Mouse (Mus musculus) fat pad, adult 2 months (tissue): Measurements from ENCODE around the gene Itsn2.
"Not testable (repeated sequence)": the region's sequence is repeated elsewhere in the genome, so short reads cannot be mapped to it uniquely, and the experiment has no call there.

Source experiments
- DNase-seq: peaks from one replicate; pipeline ENCODE4 v3.0.0-alpha.2; 2011; ENCODE audit warnings: low read depth, low spot score; ENCODE audit errors: extremely low read depth

Gene Itsn2

DNA sequence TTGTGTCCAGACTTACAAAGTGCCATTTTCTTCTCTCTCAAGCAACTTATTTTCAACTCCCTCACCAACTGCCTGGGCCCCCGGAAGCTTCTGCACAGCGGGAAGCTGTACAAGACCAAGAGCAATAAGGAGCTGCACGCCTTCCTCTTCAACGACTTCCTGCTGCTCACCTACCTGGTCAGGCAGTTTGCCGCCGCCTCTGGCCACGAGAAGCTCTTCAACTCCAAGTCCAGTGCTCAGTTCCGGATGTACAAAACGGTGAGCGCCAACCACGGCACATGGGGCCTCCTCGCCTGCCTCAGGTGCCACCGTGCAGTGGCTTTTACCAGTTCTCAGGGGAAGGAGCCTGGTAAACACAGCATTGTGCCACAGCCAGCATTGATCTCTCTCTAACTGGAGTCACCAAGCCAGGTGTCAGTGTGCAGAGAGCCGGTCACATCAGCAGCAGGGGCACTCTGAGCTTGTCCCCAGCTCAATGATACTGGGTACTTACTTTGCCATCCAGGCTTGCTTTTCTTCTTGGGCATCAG is 115.1 kb downstream of the Itsn2 start:
- DNase-seq = no peak

DNA sequence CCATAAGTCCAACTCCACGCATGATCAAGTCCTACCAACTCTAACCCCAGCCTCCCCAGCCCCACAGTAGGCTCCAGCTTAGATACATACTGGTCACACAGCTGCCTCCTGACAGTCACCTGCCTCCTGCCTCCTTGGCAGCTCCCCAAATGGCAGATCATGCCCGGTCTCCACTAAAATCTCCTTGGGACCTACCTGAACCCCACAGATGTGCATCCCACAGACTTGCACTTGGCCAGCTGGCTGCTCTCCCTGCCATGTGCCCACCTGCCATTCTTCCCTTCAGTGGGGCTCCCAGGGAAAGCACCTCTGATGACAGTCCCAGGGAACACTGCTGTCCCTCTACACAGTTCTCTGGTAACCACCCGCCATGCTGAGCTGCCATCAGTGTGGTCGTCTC is 115.9 kb downstream of the Itsn2 start:
- DNase-seq = no peak

GRCm38 (mm10) chr12:4708881-4709604 is 116.6 kb downstream of the Itsn2 start:
- no peak for DNase-seq

GRCm38 (mm10) chr12:4709926-4710325 is 117.5 kb downstream of the Itsn2 start:
- no peak for DNase-seq

DNA sequence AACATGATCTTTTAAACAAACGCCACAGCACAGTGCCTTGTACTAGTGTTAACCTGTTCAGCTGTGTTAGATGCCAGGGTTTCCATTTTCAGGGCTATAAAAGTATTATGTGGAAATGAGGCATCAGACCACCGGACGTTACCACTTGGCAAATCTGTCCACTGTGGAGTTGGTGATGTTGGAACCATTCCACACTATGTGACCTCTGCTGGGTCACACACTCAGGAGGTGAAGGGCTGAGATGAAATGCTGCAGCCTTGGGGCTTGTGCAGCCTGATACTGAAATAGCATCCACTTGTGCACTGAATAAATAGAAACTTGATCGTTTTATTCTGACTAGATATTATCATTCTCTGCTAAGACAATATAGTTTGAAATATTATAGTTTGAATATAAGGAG is 120.9 kb downstream of the Itsn2 start:
- DNase-seq = no peak

DNA sequence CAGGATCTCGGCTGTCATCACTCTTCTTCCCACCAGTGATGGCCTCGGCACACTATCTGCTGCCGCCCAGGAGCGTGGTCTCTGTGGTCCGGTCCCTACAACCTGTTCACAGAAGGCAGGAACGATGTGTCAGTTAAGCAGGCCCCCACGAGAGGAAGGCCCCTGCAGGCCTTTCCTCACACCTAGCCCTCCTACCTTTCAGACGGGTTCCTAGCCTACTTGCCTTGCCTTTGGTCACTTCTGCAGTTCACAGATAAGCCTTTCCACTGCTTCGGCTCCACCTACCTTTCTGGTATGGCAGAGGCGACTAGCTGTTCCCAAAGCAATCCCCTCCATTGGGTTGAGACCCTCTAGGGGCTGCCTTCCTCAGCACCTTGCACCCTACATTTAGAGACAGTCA is 123.2 kb downstream of the Itsn2 start:
- DNase-seq = no peak

DNA sequence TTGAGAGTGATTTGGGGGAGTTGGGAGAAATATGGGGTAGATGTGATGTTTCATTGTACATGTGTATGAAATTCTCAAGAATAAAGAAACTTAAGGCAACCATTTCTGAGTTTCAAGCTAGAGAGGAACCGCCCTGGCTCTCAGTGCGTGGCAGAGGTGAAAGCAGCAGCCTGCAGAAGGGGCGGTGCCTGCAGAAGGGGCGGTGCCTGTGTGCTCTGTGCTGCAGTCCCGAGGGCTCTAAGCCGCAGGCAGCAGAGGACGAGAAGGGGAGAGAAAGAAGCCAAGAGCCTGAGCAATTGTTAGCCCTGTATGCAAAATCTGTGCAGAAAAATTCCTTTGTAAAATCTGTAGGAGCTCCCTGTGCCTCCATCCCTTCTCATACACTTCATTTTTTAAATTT is 125.0 kb downstream of the Itsn2 start:
- no peak for DNase-seq

DNA sequence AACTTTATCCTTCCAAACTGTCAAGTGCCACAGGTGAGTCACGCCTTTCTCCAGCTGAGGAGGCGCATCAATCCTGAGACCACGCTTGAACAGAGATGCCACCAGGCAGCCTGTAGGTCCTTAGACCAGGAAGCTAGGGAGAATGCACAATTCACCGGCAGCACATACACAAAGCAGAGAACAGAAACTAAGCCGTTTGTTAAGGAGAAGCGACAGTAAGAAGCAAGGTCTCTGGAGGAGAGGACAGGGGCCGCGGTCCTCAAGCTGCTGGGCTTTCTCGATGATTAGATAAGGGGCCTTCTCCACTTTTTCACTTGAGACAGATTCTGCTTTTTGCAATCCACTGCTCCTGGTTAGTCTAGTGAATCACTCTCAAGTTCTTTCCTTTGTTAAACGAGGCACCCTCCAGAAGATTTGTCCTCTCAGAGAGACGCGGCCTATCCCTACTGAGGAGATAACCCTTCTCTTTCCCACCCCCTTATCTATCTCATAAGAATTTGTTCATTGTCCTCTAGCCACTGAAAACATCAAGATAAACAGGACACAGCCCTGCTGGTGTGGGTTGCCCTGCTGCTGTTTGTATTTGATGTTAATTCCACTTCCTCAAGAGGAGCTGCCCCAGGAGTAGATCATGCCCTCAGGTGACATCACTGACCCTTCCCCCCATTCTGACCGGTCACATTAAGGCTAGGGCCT is 126.8 kb downstream of the Itsn2 start:
- DNase-seq = no peak

- no peak for DNase-seq
Observed at GRCm38 (mm10) chr12:4719762-4720754, 127.6 kb downstream of the Itsn2 start.

DNA sequence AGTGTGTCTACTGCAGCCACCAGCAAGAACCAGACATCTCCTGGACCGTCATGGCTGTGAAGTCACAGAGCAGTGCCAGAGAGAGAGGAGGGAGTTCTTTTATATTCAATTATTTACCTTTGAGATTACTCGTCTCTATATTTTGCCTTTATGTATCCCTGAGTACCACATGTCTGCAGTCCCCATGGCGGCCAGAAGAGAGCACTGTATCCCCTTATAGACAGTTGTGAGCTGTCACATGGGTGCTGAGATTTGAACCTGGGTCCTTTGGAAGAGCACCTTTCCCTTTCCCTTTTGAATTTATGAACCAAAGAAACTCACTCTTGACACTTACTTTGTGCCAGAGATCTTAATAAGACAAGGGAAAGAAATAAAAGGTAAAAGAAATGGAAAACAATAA is 136.7 kb downstream of the Itsn2 start:
- no peak for DNase-seq

DNA sequence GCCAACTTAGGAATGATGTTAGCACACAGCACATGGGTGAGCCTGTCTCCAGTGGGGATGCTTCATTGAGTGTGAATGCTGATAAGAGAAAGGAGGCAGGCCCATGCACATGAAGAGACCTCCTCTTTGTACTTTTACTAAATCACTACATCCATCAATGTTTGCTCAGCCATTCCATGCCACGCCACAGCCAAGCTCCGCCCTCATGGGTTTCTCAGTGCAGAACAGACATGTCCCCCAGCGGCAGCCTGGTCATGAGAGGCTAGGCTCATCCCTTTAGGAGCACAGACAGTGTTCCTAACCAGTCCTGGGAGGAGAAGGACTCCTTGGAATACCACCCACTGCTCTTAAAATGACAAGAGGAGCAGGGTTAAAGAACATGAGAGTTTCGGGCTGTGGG is 139.2 kb downstream of the Itsn2 start:
- no peak for DNase-seq

- no peak for DNase-seq
Observed at GRCm38 (mm10) chr12:4732332-4732731, 139.9 kb downstream of the Itsn2 start.

DNA sequence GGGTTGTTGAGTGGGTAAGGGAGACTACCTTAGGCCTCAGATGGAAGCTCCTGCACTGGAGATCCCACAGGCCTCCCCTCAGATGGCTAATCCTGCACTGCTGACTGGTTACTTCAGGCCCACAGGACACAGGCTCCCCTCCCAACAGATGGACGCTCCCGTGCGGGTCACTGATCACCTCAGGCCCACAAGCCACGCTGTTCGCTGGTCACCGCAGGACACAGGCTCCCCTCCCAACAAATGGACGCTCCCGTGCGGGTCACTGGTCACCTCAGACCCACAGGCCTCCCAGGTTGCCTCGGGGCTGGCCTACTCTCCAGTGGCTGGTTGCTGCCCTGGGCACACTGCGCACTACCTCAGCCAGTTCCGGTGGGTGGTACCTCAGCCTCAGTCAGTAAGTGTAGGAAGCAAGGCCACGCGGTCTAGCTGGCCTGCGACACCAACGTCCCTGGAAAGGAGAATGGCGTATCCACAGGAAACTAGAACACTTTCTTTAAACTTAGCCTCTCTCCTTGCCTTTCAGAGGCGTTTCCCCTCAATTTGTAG is 145.7 kb downstream of the Itsn2 start, which contains the start of gene Fam228a:
Fam228a (minus strand) TSS at position 400 of the 546 bp plus-strand sequence.
- DNase-seq = no peak

DNA sequence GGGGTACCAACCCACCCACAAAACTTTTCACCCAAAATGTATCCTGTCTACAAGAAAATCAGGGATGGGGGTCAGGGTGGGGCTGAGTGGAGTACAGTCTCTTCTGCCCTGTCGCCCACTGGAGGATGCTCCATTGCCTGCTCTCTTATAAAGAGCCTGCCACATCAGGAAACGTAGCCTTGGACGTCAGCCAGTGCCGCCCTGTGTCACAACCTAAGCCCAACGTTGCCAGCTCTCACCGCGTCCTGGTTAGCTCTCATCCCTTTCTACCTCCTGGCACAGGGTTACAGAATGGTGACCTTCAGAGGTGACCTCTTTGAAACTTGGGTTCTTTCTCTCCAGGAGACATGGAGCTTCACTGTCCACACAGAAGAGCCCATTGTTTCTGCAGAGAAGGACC is 148.4 kb downstream of the Itsn2 start:
- DNase-seq = no peak

GRCm38 (mm10) chr12:4742183-4742582 is 149.7 kb downstream of the Itsn2 start:
- no peak for DNase-seq

DNA sequence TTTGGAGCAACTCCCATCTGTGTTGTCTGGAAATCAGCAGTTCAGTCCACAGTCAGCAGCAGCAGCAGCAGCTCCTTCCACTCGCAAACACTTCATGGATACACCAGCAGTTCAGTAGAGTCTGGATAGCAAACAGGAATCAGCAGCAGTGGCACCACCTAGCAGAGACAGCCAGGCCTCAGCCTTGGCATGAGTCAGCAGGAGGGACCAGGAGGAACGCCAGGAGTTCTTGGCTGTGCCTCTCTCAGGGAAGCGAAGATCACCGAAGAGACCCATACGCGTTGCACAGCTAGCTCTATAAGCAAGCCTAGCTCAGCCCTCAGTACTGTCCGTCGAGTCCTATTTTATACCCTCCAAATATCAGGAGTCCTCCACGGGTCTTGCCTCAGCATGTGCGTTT is 152.0 kb downstream of the Itsn2 start:
- DNase-seq = no peak

DNA sequence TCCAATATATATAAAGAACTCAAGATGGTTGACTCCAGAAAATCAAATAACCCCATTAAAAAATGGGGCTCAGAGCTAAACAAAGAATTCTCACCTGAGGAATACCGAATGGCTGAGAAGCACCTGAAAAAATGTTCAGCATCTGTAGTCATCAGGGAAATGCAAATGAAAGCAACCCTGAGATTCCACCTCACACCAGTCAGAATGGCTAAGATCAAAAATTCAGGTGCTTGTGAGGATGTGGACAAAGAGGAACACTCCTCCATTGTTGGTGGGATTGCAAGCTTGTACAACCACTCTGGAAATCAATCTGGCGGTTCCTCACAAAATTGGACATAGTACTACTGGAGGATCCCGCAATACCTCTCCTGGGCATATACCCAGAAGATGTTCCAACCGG is 162.0 kb downstream of the Itsn2 start:
- DNase-seq = not testable (repeated sequence)

DNA sequence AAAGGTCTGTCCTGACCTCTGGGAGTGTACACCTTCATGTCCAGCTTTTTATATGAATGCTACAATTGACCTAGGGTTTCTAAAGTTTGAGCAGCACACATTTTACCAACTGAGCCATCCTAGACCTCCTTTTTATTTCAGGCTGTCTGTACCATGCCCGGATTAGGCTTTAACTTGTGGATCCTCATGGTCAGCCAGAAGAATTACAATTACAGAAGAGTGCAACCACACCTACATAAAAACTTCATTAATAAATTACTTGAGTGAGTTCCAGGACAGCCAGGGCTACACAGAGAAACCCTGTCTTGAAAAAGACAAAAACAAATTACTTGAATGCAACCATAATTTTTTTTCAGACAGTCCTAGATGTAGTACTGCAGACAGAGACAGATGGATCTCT is 164.6 kb downstream of the Itsn2 start:
- DNase-seq = no peak
